Mouse (Mus musculus) bone marrow macrophage, adult 2 months (primary cell): ENCODE measurements around the gene Ikbkg. TPM values are rescaled to one million over a fixed set of nuclear protein-coding genes. Genes with fewer than 3 reads are reported as not detected.
"Not testable (repeated sequence)": the region's sequence is repeated elsewhere in the genome, so short reads cannot be mapped to it uniquely, and the experiment has no call there.

Experiments used
- H3K27ac ChIP-seq: 2 replicates; pipeline ENCODE4 v1.5.1; 2012; ENCODE audit warnings: low read depth, low read length; ENCODE audit not compliant: insufficient read depth
- H3K4me1 ChIP-seq: 2 replicates; pipeline ENCODE4 v1.6.1; 2012; ENCODE audit warnings: low read length; ENCODE audit not compliant: control insufficient read depth, insufficient read depth
- H3K4me3 ChIP-seq: 2 replicates; pipeline ENCODE4 v1.5.1; 2012; ENCODE audit warnings: mild to moderate bottlenecking, low read length, moderate library complexity; ENCODE audit not compliant: insufficient read depth
- CTCF ChIP-seq: IDR thresholded peaks from 2 replicates; pipeline ENCODE4 v1.5.1; 2012; ENCODE audit warnings: low read depth, mild to moderate bottlenecking, low read length, moderate library complexity
- POLR2A ChIP-seq: IDR thresholded peaks from 2 replicates; pipeline ENCODE4 v1.6.1; 2012; ENCODE audit warnings: mild to moderate bottlenecking, low read depth, low read length, borderline replicate concordance
- polyA plus RNA-seq: library from polyadenylated mRNA; stranded (reverse); fragments of >200 nt; gene quantifications from 2 replicates; pipeline ENCODE4 v1.2.4, GENCODE M21; 2012; ENCODE audit not compliant: missing spikeins, insufficient read depth, insufficient read length

Gene Ikbkg
- polyA plus RNA-seq = 28.4 and 34.5 TPM in 2 replicates

DNA sequence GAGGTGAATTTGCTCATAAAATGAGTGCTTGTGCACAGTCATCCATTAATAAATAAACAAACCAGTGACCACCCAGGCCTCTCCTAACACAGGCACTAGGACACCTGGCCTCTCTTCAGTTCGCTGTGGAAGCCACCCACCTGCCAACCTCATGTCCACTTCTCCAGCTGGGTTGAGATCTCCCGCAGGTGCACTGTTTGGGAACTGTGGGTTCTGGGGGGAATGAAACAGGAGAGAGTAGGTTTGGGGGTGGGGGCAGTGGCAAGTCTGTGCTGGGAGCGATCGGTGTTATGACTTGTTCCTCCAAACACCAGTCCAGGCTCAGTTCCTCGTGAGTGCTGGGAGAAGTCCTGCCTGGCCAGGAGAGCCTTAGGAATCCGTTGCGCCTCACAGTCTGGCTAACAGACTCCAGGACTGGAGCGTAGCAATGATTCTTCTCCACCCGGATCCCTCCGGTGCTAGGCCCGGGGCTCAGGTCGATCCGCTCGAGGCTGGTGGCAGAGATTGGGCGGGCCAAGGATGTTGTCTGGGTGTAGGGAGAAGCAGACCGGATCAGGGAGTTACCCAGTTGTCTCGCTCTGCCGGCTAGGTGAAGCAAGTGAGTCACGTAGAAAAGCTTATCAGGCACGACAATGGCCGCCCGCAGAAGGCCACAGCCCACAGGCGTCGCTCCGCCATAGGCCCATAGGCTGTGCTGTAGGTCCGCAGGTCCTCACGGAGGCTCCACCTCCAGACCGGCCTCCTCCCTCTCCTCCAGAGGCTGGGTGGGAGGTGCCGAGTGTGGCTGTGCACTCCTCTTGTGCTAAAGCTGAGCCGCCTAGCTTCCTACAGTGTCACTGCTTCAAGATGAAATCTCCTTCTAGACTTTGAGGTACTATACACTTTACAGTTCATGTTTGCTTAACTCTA lies at the start of gene Ikbkg, which contains the start of gene Fam3a:
Gene Ikbkg (plus strand): TSS at position 756 of the 909 bp plus-strand sequence.
Gene Fam3a (minus strand): TSS at position 738 of the 909 bp plus-strand sequence.
- Histone ChIP-seq H3K4me1 (peaks cover 6% of the 10 kb centered on the region), H3K27ac (peak within 1 kb of the TSS; percentile 74), H3K4me3 (peak within 1 kb of the TSS; percentile 67)
- TF ChIP-seq CTCF (no peak), POLR2A (no peak)

DNA sequence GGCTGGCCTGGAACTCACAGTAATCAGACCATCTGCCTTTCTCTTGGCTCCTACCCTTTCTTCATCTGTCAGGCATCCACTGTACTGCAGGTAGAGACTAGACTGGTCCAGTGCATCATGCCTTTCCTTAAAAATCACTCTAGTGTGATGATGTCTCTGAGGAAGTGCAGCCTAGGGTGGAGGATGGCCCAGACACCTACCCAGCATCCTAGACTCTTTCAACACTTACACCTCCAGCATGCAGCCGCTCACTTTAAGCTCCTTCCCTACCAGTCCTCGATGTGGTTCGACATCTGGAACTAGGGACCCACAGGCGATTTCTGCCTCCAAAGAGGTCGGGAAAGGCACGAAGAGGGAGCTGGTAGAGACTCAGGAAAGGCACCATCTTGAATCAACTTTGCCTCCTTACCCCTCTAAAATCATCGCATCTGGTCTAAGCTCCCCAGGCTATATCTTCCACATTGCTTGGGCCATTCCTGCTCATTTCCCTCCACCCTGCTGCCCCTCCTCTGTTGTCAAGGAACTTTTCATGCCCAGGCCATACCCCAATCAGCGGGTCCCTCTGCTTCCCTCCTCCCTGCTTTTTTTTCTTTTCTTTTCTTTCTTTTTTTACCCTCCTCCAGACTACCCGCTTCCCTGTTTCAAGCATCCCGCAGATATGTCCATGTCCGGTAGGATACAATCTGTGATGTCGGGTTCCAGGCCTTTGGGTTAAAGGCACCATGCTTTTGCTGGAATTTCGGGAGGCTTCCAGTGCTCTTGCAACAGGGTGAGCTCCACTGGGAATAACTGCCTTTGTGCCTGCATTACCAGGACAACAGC lies 40.2 kb upstream of the Ikbkg start:
- Histone ChIP-seq H3K4me3 (peak overlapping the region; percentile 77), H3K27ac (no peak overlapping the region), H3K4me1 (no peaks in the 10 kb centered on the region)
- TF ChIP-seq POLR2A (no peak), CTCF (no peak)

DNA sequence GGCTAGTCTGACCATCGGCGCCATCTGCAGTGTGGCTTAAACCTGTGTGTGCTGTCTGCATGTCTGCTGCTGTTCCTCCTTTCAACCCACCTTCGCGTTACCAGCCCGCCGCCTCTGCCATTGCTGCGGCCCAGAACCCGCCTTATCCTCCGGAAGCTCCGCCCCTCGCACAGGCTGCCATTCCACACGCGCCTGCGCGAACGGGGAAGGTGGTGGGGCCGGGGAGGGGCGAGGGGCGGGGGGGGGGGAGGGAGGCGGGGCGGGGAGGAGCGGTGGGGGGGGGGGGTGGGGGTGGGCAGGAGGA lies 39.7 kb upstream of the Ikbkg start, which contains the start of gene Lage3:
Gene Lage3 (minus strand): TSS at position 152 of the 304 bp plus-strand sequence.
- no peak within 1 kb of the TSS for H3K27ac ChIP-seq
- TF ChIP-seq CTCF (no peak), POLR2A (no peak)
- peak within 1 kb of the TSS; percentile 77 for H3K4me3 ChIP-seq
- no peaks in the 10 kb centered on the region for H3K4me1 ChIP-seq

DNA sequence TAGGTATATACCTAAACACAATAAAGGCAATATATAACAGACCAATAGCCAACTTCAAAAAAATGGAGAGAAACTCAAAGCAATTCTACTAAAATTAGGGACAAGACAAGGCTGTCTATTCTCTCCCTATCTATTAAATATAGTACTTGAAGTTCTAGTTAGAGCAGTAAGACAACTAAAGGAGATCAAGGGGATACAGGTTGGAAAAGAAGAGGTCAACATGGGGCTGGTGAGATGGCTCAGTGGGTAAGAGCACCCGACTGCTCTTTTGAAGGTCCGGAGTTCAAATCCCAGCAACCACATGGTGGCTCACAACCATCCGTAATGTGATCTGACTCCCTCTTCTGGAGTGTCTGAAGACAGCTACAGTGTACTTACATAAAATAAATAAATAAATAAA lies 36.0 kb upstream of the Ikbkg start:
- not testable (repeated sequence) for H3K4me3 ChIP-seq, H3K27ac ChIP-seq, H3K4me1 ChIP-seq

DNA sequence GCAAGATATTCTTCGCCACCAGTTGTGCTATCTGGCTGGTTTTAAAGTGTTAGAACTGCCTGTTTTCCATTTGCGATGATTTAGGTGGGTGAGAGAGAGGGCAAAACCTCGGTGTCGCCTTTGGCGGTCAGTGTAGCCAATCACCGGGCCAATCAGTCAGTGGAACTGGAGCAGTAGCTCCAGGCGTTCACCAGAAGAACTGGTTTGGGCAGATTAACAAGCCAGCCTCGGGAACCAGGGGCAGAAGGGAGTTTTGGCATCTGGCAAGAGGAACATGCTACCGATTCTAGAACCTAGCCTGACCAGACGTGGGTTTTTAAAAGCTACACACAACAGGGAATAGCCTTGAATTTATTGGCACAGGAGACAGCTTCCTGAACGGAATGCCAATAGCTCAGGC lies 33.9 kb upstream of the Ikbkg start:
- H3K4me3 ChIP-seq = no peak overlapping the region
- no peaks in the 10 kb centered on the region for H3K4me1 ChIP-seq
- no peak overlapping the region for H3K27ac ChIP-seq
- TF ChIP-seq CTCF = no peak
- no peak for TF ChIP-seq POLR2A

DNA sequence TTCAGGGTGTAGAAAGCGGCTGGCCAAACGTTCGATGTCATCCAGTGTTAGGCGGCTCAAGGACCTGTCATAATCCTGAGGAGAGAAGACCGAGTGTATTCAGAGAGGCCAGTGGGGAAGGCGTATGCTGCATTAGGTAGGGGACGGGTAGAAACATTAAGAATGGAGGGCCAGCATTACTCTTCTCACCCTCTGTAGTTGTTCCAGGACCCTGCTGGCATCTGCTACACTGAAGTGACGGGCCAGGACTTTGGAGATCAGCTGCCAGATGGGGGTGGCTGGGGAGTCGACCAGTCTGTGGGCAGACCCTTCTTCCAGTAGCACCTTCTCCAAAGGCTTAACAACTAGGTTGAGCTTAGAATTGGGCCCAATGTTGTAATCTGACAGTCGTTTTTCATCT lies 25.6 kb upstream of the Ikbkg start:
- TF ChIP-seq CTCF = no peak
- Histone ChIP-seq H3K4me3 (peak overlapping the region; percentile 89), H3K27ac (no peak overlapping the region)

DNA sequence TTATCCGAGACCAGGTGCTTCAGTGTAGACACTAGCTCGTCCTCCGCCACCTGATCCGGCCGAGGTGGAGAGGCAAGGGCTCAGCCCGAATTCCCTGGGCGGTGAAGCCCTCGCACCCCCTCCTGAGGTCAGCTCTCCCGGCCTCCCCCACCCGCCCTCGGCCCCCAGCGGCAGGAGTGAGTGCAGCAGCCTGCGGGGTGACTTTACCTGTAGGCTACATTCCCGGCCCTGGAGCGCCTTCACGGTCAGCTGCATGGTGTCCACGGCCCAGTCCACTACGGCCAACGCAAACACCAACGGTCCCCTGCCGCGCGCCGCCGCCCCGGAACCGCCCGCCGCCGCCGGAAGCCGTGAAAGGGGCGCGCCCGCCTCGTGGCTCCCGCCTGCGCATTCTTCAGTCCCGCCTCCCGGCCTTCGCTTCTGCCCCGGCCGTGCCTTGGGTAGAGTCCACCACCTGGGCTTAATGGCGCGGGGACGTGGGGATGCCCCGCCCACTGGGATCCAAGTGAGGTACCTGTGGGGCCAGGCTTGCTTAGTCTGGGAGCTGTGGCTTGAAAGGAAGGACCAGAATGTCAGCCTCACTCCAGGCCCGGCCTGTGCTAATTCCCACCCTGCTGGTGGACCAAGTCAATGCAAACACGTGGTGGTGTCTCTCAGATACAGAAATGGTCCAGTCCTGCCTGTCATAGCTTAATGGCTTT lies 24.7 kb upstream of the Ikbkg start:
- peaks cover 21% of the 10 kb centered on the region for H3K4me1 ChIP-seq
- H3K4me3 ChIP-seq = peak overlapping the region; percentile 89
- TF ChIP-seq CTCF (no peak), POLR2A (no peak)
- peak overlapping the region; percentile 36; the same call in 1 of the 2 replicates for H3K27ac ChIP-seq

More for the DNA sequence above, 25.6 kb upstream of the Ikbkg start:
- H3K4me1 ChIP-seq = peaks cover 21% of the 10 kb centered on the region

DNA sequence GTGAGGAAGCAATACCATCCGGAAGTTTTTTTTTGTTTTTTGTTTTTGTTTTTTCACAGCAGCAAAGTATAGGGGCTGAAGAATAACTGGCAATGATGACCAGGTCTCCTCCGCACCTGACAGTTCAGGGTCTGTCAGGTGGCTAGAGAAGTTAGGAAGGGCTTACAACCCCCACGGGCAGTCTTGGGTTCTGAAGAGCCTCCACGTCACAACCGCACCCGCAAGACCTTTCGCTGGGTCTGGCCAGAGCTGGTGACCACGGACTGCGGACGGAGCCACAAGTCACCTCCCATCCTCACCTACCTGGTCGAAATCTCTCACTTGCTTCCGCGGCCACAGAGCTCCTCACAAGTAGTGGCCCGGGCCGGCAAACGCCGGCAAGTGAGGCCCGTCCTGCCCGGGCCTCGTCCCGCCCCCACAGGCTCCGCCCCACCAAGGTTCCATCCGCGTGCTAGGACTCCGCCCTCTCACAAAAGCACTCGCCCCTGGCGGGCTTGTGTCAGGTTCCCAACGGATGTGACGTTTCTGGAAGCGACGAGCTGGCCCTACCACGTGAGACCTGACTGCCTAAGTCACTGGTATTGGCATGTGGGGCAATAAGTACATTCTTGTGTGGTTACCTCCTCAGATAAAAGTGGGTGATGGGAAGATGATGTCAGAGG lies 20.1 kb upstream of the Ikbkg start, which contains the start of the genes Ubl4a and Slc10a3:
Gene Ubl4a (minus strand): TSS at position 331 of the 662 bp plus-strand sequence.
Gene Slc10a3 (minus strand): TSS at position 462 of the 662 bp plus-strand sequence.
- H3K4me3 ChIP-seq = peak within 1 kb of the TSS; percentile 78
- H3K27ac ChIP-seq = peak within 1 kb of the TSS; percentile 34
- TF ChIP-seq CTCF (no peak), POLR2A (peak; percentile 47; the same call in 1 of the 2 replicates)
- peaks cover 13% of the 10 kb centered on the region for H3K4me1 ChIP-seq

DNA sequence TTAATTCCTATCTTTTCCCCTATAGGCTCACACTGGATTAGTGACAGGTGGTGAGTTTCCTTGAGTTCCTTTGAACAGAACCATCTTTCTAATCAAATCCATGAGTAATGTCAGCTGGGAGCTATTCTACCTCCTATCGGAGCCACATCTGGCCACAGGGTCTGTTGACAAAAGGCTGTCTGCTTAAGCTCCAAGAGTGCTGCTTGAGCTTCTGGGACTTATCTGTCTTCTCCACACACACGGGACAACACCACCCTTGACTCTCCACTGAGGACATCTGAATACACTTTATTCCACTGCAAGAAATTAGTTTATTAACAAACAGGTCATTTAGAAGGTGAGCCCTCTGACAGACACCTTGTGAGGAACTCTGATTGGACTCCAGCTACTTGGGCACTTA lies 8.6 kb upstream of the Ikbkg start:
- Histone ChIP-seq H3K4me3 (no peak overlapping the region), H3K27ac (no peak overlapping the region), H3K4me1 (no peaks in the 10 kb centered on the region)
- TF ChIP-seq POLR2A (no peak), CTCF (no peak)
